Mouse (Mus musculus): Measurements from ENCODE around the gene Mrpl46.

- TF ChIP-seq CTCF (IDR thresholded peaks at IDR 0.05; ENCODE audit: low read depth) (no peak), EP300 (IDR thresholded peaks at IDR 0.05; ENCODE audit: low read depth) (no peak)
Observed at GRCm38 (mm10) chr7:78797843-78798455, 14.6 kb upstream of the Mrpl46 start.
